Mouse (Mus musculus) midbrain, postnatal 0 days (tissue): ENCODE measurements at regions not wholly inside any gene's neighbourhood (a gene's known extent, or its start where the extent isn't known, plus 50 kb on each side); places are given as distances from the start of the nearest gene placed in this dataset.
"Not testable (repeated sequence)": the region's sequence is repeated elsewhere in the genome, so short reads cannot be mapped to it uniquely, and the experiment has no call there.

Experiments
- ATAC-seq: fragments of 200-750 bp; cut with Nextera tagmentation; 2 replicates; pipeline ENCODE4 v1.8.0; 2017; ENCODE audit warnings: moderate number of reproducible peaks, mild to moderate bottlenecking, moderate TSS enrichment, moderate library complexity; ENCODE audit not compliant: low FRiP score
- DNase-seq: peaks from one replicate; pipeline ENCODE4 v3.0.0-alpha.2; 2015; ENCODE audit warnings: low spot score
- H3K27ac ChIP-seq: fragments of 300-500 bp; sonication (generic); 2 replicates; pipeline ENCODE4 v1.5.1; 2014; ENCODE audit warnings: low read depth, mild to moderate bottlenecking, low read length, mixed read lengths
- H3K27me3 ChIP-seq: fragments of 300-500 bp; sonication (generic); 2 replicates; pipeline ENCODE4 v1.6.1; 2014; ENCODE audit warnings: low read length, control low read depth, mixed read lengths; ENCODE audit not compliant: insufficient read depth
- H3K36me3 ChIP-seq: fragments of 300-500 bp; sonication (generic); 2 replicates; pipeline ENCODE4 v1.6.1; 2014; ENCODE audit warnings: low read length, control low read depth, mixed read lengths; ENCODE audit not compliant: insufficient read depth
- H3K4me1 ChIP-seq: fragments of 300-500 bp; sonication (generic); 2 replicates; pipeline ENCODE4 v1.6.1; 2014; ENCODE audit warnings: mild to moderate bottlenecking, control low read depth, antibody characterized with exemption, low read length, mixed read lengths; ENCODE audit not compliant: insufficient read depth
- H3K4me2 ChIP-seq: fragments of 300-500 bp; sonication (generic); 2 replicates; pipeline ENCODE4 v1.6.1; 2014; ENCODE audit warnings: low read depth, mild to moderate bottlenecking, low read length, mixed read lengths; ENCODE audit not compliant: poor library complexity, severe bottlenecking
- H3K4me3 ChIP-seq: fragments of 300-500 bp; sonication (generic); 2 replicates; pipeline ENCODE4 v1.5.1; 2014; ENCODE audit warnings: low read depth, mild to moderate bottlenecking, low read length, moderate library complexity
- H3K9ac ChIP-seq: fragments of 300-500 bp; sonication (generic); replicated peaks from 2 replicates; pipeline ENCODE4 v1.6.1; 2014; ENCODE audit warnings: mild to moderate bottlenecking, low read length, moderate library complexity, mixed read lengths; ENCODE audit not compliant: poor library complexity, severe bottlenecking
- H3K9me3 ChIP-seq: fragments of 300-500 bp; sonication (generic); 2 replicates; pipeline ENCODE4 v1.6.1; 2016; ENCODE audit warnings: low read length, control low read depth
- CTCF ChIP-seq: IDR thresholded peaks from 2 replicates; pipeline ENCODE4 v1.5.1; 2016; ENCODE audit warnings: antibody characterized with exemption, mild to moderate bottlenecking
- WGBS: fragments of 180-500 bp; shearing (Covaris S2); extraction: QIAGEN DNeasy Blood & Tissue Kit; methylation state at CpG from one replicate; pipeline ENCODE4 v1.1.7; 2014; 5-methylcytosine and 5-hydroxymethylcytosine counted together

GRCm38 (mm10) chr15:90808236-90808635 is 129.0 kb upstream of the Cpne8 start:
- H3K4me2 ChIP-seq: no peak overlapping the region
- H3K4me1 ChIP-seq: peaks cover 2% of the 10 kb centered on the region; the same call in 1 of the 2 replicates
- no peak overlapping the region for H3K27ac ChIP-seq
- no peak for TF ChIP-seq CTCF
- peak; percentile 39 for DNase-seq
- 78% methylated on average over 6 of the region's 6 CpGs for WGBS
- H3K9ac ChIP-seq: no peak overlapping the region
- H3K27me3 ChIP-seq: no peaks in the 10 kb centered on the region
- no peaks in the 10 kb centered on the region for H3K36me3 ChIP-seq
- H3K9me3 ChIP-seq: no peaks in the 10 kb centered on the region
- ATAC-seq: no peak
- no peak overlapping the region for H3K4me3 ChIP-seq

- 64% methylated on average over 8 of the region's 8 CpGs for WGBS
Observed at GRCm38 (mm10) chr15:90798056-90798455, 118.8 kb upstream of the Cpne8 start.

GRCm38 (mm10) chr15:90789941-90790340 is 110.7 kb upstream of the Cpne8 start:
- Histone ChIP-seq H3K27ac (no peak overlapping the region), H3K9ac (no peak overlapping the region), H3K27me3 (no peaks in the 10 kb centered on the region), H3K4me2 (no peak overlapping the region), H3K4me3 (no peak overlapping the region), H3K9me3 (no peaks in the 10 kb centered on the region), H3K4me1 (no peaks in the 10 kb centered on the region), H3K36me3 (no peaks in the 10 kb centered on the region)
- DNase-seq: no peak
- 80% methylated on average over 5 of the region's 5 CpGs for WGBS
- TF ChIP-seq CTCF: no peak
- ATAC-seq: no peak

More at GRCm38 (mm10) chr15:90798056-90798455, 118.8 kb upstream of the Cpne8 start:
- Histone ChIP-seq H3K4me1 (no peaks in the 10 kb centered on the region), H3K9ac (no peak overlapping the region), H3K4me3 (no peak overlapping the region), H3K36me3 (no peaks in the 10 kb centered on the region), H3K27ac (no peak overlapping the region), H3K27me3 (no peaks in the 10 kb centered on the region), H3K4me2 (no peak overlapping the region), H3K9me3 (no peaks in the 10 kb centered on the region)
- no peak for ATAC-seq
- no peak for DNase-seq
- TF ChIP-seq CTCF: no peak

- no peak overlapping the region for H3K9ac ChIP-seq
- H3K9me3 ChIP-seq: no peaks in the 10 kb centered on the region
- H3K4me1 ChIP-seq: no peaks in the 10 kb centered on the region
- H3K36me3 ChIP-seq: no peaks in the 10 kb centered on the region
- DNase-seq (no peak), ATAC-seq (no peak)
- WGBS: 86% methylated on average over 5 of the region's 5 CpGs
- no peak overlapping the region for H3K27ac ChIP-seq
- TF ChIP-seq CTCF: no peak
- no peak overlapping the region for H3K4me2 ChIP-seq
- no peak overlapping the region for H3K4me3 ChIP-seq
- no peaks in the 10 kb centered on the region for H3K27me3 ChIP-seq
Observed at GRCm38 (mm10) chr15:90784741-90785140, 105.5 kb upstream of the Cpne8 start.

GRCm38 (mm10) chr15:90767521-90767920 is 88.3 kb upstream of the Cpne8 start:
- no peaks in the 10 kb centered on the region for H3K36me3 ChIP-seq
- H3K27me3 ChIP-seq: no peaks in the 10 kb centered on the region
- 64% methylated on average over 5 of the region's 5 CpGs for WGBS
- ATAC-seq (no peak), DNase-seq (no peak)
- H3K27ac ChIP-seq: no peak overlapping the region
- H3K9me3 ChIP-seq: no peaks in the 10 kb centered on the region
- no peak for TF ChIP-seq CTCF
- no peak overlapping the region for H3K4me2 ChIP-seq
- no peak overlapping the region for H3K9ac ChIP-seq
- no peak overlapping the region for H3K4me3 ChIP-seq
- no peaks in the 10 kb centered on the region for H3K4me1 ChIP-seq

- not testable (repeated sequence) for DNase-seq, H3K9me3 ChIP-seq, H3K4me3 ChIP-seq, H3K4me2 ChIP-seq, H3K9ac ChIP-seq, H3K4me1 ChIP-seq, H3K36me3 ChIP-seq, ATAC-seq, H3K27me3 ChIP-seq, H3K27ac ChIP-seq
- 96% methylated on average over 8 of the region's 17 CpGs for WGBS
Observed at GRCm38 (mm10) chr15:90764501-90764900, 85.3 kb upstream of the Cpne8 start.
